Mouse (Mus musculus) intestine, embryonic 14.5 days (tissue): ENCODE results near the gene Tnnc2. TPM values are rescaled to one million over a fixed set of nuclear protein-coding genes. Genes with fewer than 3 reads are reported as not detected.

ENCODE experiments used
- ATAC-seq: fragments of 200-750 bp; cut with Nextera tagmentation; replicated peaks from 2 replicates; pipeline ENCODE4 v1.8.0; 2017; ENCODE audit warnings: low read depth, moderate number of reproducible peaks, moderate TSS enrichment, moderate library complexity; ENCODE audit not compliant: low FRiP score, low TSS enrichment
- DNase-seq: peaks from one replicate; pipeline ENCODE4 v3.0.0-alpha.2; 2018; ENCODE audit warnings: low spot score
- H3K27ac ChIP-seq: fragments of 300-500 bp; sonication (generic); 2 replicates; pipeline ENCODE4 v1.5.1; 2014; ENCODE audit warnings: low read depth, mild to moderate bottlenecking, control low read depth
- H3K27me3 ChIP-seq: fragments of 300-500 bp; sonication (generic); replicated peaks from 2 replicates; pipeline ENCODE4 v1.6.1; 2014; ENCODE audit warnings: low read length, control low read depth; ENCODE audit not compliant: control insufficient read depth, insufficient read depth
- H3K36me3 ChIP-seq: fragments of 300-500 bp; sonication (generic); 2 replicates; pipeline ENCODE4 v1.6.1; 2014; ENCODE audit warnings: low read length, control low read depth; ENCODE audit not compliant: control insufficient read depth, insufficient read depth
- H3K4me1 ChIP-seq: fragments of 300-500 bp; sonication (generic); replicated peaks from 2 replicates; pipeline ENCODE4 v1.6.1; 2014; ENCODE audit warnings: low read length, control low read depth, mixed read lengths; ENCODE audit not compliant: control insufficient read depth, insufficient read depth
- H3K4me2 ChIP-seq: fragments of 300-500 bp; sonication (generic); 2 replicates; pipeline ENCODE4 v1.6.1; 2014; ENCODE audit warnings: low read length
- H3K4me3 ChIP-seq: fragments of 300-500 bp; sonication (generic); 2 replicates; pipeline ENCODE4 v1.5.1; 2014; ENCODE audit warnings: low read depth, low read length, control low read depth, mixed read lengths
- H3K9ac ChIP-seq: fragments of 300-500 bp; sonication (generic); 2 replicates; pipeline ENCODE4 v1.6.1; 2014; ENCODE audit warnings: mild to moderate bottlenecking, low read length
- H3K9me3 ChIP-seq: fragments of 300-500 bp; sonication (generic); 2 replicates; pipeline ENCODE4 v1.6.1; 2016; ENCODE audit warnings: low read length, control low read depth; ENCODE audit not compliant: control insufficient read depth
- WGBS: fragments of 180-500 bp; shearing (Covaris S2); extraction: QIAGEN DNeasy Blood & Tissue Kit; methylation state at CpG from one replicate; pipeline ENCODE4 v1.1.7; 2014; 5-methylcytosine and 5-hydroxymethylcytosine counted together
- polyA plus RNA-seq: library from polyadenylated mRNA; unstranded; fragments of >200 nt; fragmentation: Nextera tagmentation; extraction: Ambion mirVana; gene quantifications from 2 replicates; pipeline ENCODE4 v1.2.1, GENCODE M21; 2014

Gene Tnnc2
- polyA plus RNA-seq, 1 experiment from 2014 or later, result 0.69 TPM

DNA sequence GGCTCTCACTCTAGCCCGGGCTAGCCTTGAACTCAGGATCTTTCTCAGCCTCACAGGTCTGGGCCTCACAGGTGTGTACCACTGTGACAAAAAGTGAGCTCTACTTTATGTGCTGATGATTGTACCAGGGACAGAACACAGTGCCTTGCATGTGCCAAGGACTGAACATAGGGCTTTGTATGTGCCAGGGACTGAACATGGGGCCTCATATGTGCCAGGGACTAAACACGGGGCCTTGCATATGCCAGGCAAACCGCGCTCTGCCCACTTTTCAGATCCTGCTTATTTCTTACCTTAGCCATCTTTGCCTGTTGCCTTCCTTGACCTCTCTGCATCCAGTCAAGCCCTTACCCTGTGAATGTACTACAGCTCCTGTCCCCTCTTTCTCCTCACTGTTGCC lies 17.8 kb downstream of the Tnnc2 start:
- ATAC-seq, result no peak
- H3K9ac ChIP-seq, result no peak overlapping the region
- H3K36me3 ChIP-seq, result peaks cover 93% of the 10 kb centered on the region
- no peak for DNase-seq
- H3K4me1 ChIP-seq, result no peaks in the 10 kb centered on the region
- no peak overlapping the region for H3K27ac ChIP-seq
- WGBS, result 99% methylated on average over 4 of the region's 4 CpGs
- H3K4me2 ChIP-seq, result no peak overlapping the region
- no peak overlapping the region for H3K4me3 ChIP-seq
- H3K9me3 ChIP-seq, result no peaks in the 10 kb centered on the region
- H3K27me3 ChIP-seq, result no peaks in the 10 kb centered on the region

DNA sequence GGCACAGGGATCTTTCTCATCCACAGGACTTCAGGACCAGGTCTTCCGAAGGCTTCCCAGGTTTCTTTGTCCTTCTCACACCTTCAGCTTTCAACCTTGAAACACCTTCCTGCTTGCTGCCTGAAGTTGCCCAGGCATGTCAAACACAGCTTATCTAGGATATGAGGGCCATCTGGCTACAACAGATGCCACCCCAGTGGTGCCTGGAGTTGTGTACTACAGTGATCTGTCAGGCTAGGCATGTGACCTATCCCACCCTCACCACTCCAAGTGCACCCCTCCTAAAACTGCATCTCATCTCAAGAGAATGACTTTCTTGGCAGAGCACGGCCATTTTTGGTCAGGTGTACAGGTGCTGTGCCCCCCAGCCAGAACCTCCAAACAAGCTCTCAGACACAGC lies 18.3 kb downstream of the Tnnc2 start:
- no peak for ATAC-seq
- H3K36me3 ChIP-seq, result peaks cover 93% of the 10 kb centered on the region
- no peaks in the 10 kb centered on the region for H3K9me3 ChIP-seq
- no peak for DNase-seq
- no peak overlapping the region for H3K4me3 ChIP-seq
- no peaks in the 10 kb centered on the region for H3K27me3 ChIP-seq
- no peak overlapping the region for H3K4me2 ChIP-seq
- H3K9ac ChIP-seq, result no peak overlapping the region
- WGBS, result 94% methylated on average over 2 of the region's 2 CpGs
- H3K4me1 ChIP-seq, result no peaks in the 10 kb centered on the region
- no peak overlapping the region for H3K27ac ChIP-seq

DNA sequence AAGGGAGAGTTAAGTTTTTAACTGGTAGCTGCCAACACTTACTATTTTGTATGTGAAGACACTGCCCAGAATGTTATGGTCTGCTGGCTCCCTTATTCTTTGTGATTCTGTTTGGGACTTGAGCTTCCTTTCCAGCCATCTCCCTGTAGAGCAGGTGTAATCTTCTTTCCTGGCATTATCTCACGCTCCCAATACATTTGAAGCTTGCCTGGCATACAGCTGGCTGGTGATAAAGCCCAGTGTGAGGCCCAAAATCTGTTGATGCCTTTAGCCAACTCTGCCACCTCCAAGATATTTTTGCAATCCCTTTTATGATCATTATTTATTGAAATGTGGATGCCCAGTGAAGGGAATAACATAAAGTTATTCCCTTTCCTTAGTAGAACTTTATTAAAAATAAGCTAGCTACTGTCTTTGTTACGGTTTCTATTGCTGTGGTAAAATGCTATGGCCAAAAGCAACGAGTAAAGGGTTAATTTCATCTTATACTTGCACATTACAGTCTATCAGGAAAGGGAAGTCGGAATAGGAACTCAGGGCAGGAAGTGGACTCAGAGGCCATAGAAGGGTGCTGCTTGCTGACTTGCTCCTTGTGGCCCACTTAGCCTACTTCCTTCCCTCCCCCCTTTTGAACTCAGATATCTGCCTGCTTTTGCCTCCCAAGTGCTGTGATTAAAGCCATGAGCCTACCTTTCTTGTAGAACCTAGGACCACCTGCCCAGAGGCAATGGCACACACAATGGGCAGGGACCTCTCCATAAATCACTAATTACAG lies 19.5 kb downstream of the Tnnc2 start:
- ATAC-seq, result no peak
- Histone ChIP-seq H3K27me3 (no peaks in the 10 kb centered on the region), H3K4me3 (no peak overlapping the region), H3K27ac (no peak overlapping the region), H3K36me3 (peaks cover 94% of the 10 kb centered on the region), H3K4me1 (no peaks in the 10 kb centered on the region), H3K9me3 (no peaks in the 10 kb centered on the region), H3K4me2 (no peak overlapping the region), H3K9ac (no peak overlapping the region)
- WGBS, result 90% methylated on average over 4 of the region's 4 CpGs
- DNase-seq, result no peak

DNA sequence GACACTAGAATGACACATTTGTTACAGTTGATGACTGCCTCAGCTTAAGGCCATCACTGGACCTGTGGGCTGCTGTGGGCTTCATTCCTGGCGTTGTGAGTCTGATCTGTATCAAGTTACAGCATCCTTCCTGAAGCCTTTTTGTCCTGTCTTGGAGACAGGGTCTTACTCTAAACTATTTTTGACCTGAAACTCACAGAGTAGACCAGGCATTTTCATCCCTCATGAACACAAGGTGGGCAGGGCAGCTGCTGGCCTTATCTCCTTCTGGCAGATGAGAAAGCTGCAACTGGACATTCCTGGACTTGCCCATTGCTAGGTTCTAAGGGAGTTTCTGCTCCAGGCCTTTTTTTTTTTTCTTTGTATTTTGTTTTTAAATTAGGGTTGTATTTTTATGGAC lies 21.1 kb downstream of the Tnnc2 start:
- Histone ChIP-seq H3K4me2 (no peak overlapping the region), H3K36me3 (peaks cover 100% of the 10 kb centered on the region), H3K9ac (no peak overlapping the region), H3K4me1 (no peaks in the 10 kb centered on the region), H3K27ac (no peak overlapping the region), H3K4me3 (no peak overlapping the region), H3K9me3 (no peaks in the 10 kb centered on the region), H3K27me3 (no peaks in the 10 kb centered on the region)
- DNase-seq, result no peak
- 81% methylated on average over 1 of the region's 1 CpGs for WGBS
- ATAC-seq, result no peak

DNA sequence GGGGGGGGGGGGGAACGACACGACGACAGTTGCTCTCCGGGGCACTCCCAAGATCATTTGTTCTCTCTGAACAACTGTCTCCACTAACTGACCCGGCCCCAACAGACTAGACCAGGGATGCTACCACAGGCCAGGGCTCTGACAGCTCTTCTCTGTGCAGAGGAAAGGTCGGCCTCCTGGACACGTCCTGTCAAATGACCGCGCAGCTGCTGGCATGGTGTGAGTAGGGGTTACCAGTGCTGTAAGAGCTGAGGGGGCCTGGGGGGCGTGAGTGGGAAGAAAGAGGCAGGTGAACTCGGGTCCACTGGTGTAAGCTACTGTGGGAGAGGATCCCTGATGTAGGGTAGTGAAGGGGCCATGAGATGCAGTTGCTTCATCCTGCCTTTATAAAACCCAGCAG lies 21.9 kb downstream of the Tnnc2 start:
- no peak for DNase-seq
- no peaks in the 10 kb centered on the region for H3K27me3 ChIP-seq
- no peaks in the 10 kb centered on the region for H3K9me3 ChIP-seq
- no peak overlapping the region for H3K4me3 ChIP-seq
- H3K4me2 ChIP-seq, result no peak overlapping the region
- no peaks in the 10 kb centered on the region for H3K4me1 ChIP-seq
- H3K9ac ChIP-seq, result no peak overlapping the region
- H3K27ac ChIP-seq, result no peak overlapping the region
- 91% methylated on average over 11 of the region's 11 CpGs for WGBS
- no peak for ATAC-seq
- peaks cover 99% of the 10 kb centered on the region for H3K36me3 ChIP-seq

DNA sequence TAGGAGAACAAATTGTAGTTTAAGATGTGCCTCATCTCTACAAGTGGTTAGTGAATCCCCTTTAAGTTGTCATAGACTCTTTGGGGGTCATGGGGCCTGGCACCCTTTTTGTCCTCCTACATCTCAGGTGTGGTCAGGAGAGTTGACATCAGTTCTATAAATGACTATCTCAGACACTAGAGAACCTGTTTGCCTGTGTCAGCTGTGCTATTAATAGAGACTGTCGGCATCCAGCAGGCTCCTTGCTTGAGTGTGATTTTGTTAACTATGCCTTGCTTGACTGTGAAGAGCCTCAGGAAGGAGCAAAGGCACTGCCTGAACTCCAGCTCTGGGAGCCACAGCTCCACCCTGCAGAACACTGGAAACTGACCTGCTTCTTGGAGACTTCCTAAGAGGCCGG lies 25.0 kb downstream of the Tnnc2 start:
- 79% methylated on average over 2 of the region's 2 CpGs for WGBS
- Histone ChIP-seq H3K27me3 (no peaks in the 10 kb centered on the region), H3K9me3 (no peaks in the 10 kb centered on the region), H3K4me2 (no peak overlapping the region), H3K4me3 (no peak overlapping the region), H3K36me3 (peaks cover 99% of the 10 kb centered on the region), H3K4me1 (no peaks in the 10 kb centered on the region), H3K27ac (no peak overlapping the region), H3K9ac (no peak overlapping the region)
- DNase-seq (no peak), ATAC-seq (no peak)

DNA sequence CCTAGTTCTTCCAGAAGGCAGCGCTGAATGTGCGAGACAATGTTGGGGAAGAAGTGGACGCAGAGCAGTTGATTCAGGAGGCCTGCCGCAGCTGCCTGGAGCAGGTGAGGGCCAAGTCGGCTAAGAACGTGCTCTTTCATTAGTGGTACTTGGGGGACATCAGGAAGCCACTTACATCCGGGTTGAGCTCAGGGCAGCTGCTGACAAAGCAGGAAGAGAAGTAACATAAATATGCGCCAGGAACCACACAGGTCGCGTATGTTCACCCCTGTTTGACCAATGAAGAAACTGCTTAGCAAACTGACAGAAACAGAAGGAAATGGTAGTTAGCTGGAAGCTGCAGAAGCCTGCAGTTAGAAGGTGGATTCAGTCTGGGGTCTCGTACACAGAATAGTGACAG lies 25.7 kb downstream of the Tnnc2 start:
- ATAC-seq (no peak), DNase-seq (no peak)
- WGBS, result 78% methylated on average over 11 of the region's 11 CpGs
- Histone ChIP-seq H3K4me1 (no peaks in the 10 kb centered on the region), H3K4me2 (no peak overlapping the region), H3K9me3 (no peaks in the 10 kb centered on the region), H3K27me3 (no peaks in the 10 kb centered on the region), H3K27ac (no peak overlapping the region), H3K9ac (no peak overlapping the region), H3K36me3 (peaks cover 97% of the 10 kb centered on the region), H3K4me3 (no peak overlapping the region)

DNA sequence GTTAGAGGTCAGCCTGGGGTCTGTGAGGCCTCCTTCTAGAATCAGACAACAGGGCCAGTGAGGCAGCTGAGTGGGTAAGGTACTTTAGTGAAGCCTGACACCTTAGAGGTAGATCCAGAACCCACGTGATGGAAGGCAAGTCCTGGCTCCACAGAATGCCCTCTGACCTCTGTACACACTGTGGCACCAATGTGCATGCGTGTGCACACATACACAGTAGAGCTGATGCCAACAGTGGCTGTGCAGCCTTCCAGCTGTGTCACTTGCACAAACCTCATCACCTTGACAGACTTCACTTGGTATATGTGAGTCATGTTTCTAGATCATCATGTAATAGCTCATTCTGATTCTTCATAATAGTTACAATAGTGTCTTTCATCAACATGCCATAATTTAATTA lies 27.3 kb downstream of the Tnnc2 start:
- Histone ChIP-seq H3K27ac (no peak overlapping the region), H3K27me3 (no peaks in the 10 kb centered on the region), H3K4me1 (no peaks in the 10 kb centered on the region), H3K9ac (no peak overlapping the region), H3K9me3 (no peaks in the 10 kb centered on the region), H3K4me2 (no peak overlapping the region), H3K4me3 (no peak overlapping the region), H3K36me3 (peaks cover 97% of the 10 kb centered on the region)
- WGBS, result 84% methylated on average over 2 of the region's 2 CpGs
- 0 out of 2 replicates have a peak, but pooled peaks have one; percentile 40 for ATAC-seq
- no peak for DNase-seq

DNA sequence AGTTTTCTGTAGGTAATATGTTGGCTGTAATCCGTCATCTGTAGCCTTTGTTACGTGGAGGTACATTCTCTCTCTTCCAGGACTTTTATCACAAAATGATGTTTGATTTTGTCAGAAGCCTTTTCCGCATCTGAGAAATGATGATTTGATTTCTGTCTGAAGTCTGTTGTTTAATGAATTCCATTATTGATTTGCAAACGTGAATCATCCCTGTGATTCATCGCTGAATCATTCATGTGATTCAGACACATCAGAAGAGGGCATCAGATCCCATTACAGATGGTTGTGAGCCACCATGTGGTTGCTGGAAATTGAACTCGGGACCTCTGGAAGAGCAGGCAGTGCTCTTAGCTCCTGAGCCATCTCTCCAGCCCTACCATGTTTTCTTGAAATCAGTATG lies 30.8 kb downstream of the Tnnc2 start:
- ATAC-seq (no peak), DNase-seq (no peak)
- WGBS, result 92% methylated on average over 6 of the region's 6 CpGs
- no peak overlapping the region for H3K4me2 ChIP-seq
- H3K36me3 ChIP-seq, result peaks cover 65% of the 10 kb centered on the region
- no peak overlapping the region for H3K9ac ChIP-seq
- no peak overlapping the region for H3K27ac ChIP-seq
- H3K4me1 ChIP-seq, result peaks cover 11% of the 10 kb centered on the region
- no peak overlapping the region for H3K4me3 ChIP-seq
- no peaks in the 10 kb centered on the region for H3K9me3 ChIP-seq
- H3K27me3 ChIP-seq, result no peaks in the 10 kb centered on the region
